Mouse (Mus musculus): ENCODE measurements around the gene Hdgfl2. TPM values are rescaled to one million over a fixed set of nuclear protein-coding genes. Genes with fewer than 3 reads are reported as not detected.

Gene Hdgfl2
- 10 to 100 TPM; 23.6 to 26.7 (median 26.0) TPM for total RNA-seq (2022)

GRCm38 (mm10) chr17:56078880-56079795 lies at the start of gene Hdgfl2:
Gene Hdgfl2, plus strand, starts transcription at chr17:56079634.
- DNase-seq (ENCODE audit: low spot score in 2 of 2) = peak; percentile 100

GRCm38 (mm10) chr17:56030238-56030870 lies 49.1 kb upstream of the Hdgfl2 start:
- DNase-seq (ENCODE audit: low spot score in 2 of 2) = no peak

GRCm38 (mm10) chr17:56030919-56031318 lies 48.5 kb upstream of the Hdgfl2 start:
- no peak for DNase-seq (ENCODE audit: low spot score in 2 of 2)

DNA sequence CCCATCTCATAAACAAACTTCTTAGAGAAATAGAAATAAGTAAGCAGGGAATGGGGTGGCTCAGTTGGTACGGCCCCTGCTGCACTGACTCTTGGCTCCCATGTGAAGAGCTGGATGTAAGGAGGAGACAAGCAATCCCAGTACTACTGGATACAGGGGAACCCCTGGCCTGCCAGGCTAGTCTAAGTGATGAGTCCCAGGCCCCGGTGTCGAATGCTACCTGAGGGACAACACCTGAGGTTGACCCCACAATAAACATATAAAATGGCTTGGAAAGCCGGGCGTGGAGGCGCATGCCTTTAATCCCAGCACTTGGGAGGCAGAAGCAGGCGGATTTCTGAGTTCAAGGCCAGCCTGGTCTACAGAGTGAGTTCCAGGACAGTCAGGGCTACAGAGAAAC lies 48.0 kb upstream of the Hdgfl2 start:
- DNase-seq (ENCODE audit: low spot score in 2 of 2) = no peak

- no peak for DNase-seq (ENCODE audit: low spot score in 2 of 2)
These were observed 47.2 kb upstream of the Hdgfl2 start for GRCm38 (mm10) chr17:56032127-56032733.

- DNase-seq (ENCODE audit: low spot score in 2 of 2) = no peak
These were observed 46.6 kb upstream of the Hdgfl2 start for GRCm38 (mm10) chr17:56032831-56033230.

DNA sequence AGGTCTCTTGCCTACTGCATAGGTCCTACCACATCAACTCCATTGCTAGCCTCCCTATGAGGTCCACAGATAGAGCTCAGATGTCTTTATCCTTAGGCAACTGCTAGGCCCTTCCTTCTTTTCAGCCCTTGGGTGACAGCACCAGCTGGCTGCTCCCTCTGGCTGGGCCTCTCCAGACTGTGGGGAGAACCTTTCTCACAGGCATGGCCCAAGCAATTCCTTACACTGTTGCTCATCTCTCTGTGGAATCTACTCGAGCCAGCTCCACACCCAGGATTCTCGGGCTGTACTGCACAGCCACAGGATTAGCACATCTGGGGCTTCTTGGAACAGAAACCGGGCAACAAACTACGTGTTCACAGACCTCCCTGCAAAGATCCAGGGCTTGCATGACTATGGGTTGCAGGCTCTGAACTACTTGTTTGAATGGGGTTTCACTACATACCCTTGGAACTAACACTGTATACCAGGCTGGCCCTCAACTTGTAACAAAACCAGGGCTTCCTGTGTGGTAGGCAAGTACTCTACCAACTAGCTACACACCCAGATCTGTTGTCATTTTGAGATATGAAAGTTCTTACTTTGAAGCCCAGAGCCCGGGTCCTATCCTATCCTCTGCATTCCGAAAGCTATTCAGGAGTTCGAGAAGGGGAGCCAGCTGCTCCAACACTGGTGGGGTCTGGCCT lies 45.3 kb upstream of the Hdgfl2 start:
- DNase-seq (ENCODE audit: low spot score in 2 of 2) = peak in 1 of 2 experiments; percentile 40

DNA sequence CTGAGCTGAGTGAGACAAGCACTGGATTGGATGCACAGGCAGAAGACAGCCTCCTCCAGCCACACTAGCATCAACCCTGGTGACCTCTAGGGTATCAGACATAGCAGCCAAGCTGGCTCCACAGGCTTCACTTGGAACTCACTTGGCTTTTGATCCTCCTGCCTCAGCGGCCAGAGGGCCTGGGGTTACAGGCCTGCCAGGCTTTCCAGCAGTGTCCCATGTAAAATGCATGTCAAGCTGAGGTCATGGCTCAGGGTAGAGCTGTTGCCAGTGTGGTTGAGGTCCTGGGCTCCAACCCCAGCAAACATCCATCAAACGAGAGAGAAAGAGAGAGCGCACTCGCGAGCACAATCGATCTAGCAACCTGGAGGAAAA lies 44.7 kb upstream of the Hdgfl2 start:
- DNase-seq (ENCODE audit: low spot score in 2 of 2) = no peak

GRCm38 (mm10) chr17:56035216-56035615 lies 44.2 kb upstream of the Hdgfl2 start:
- DNase-seq (ENCODE audit: low spot score in 2 of 2) = no peak

- peak; percentile 98 for DNase-seq (ENCODE audit: low spot score in 2 of 2)
These were observed 43.1 kb upstream of the Hdgfl2 start, which contains the start of gene Sh3gl1 for GRCm38 (mm10) chr17:56036176-56036900. Gene Sh3gl1, minus strand, starts transcription at chr17:56036635.

- DNase-seq (ENCODE audit: low spot score in 2 of 2) = no peak
These were observed 42.5 kb upstream of the Hdgfl2 start for GRCm38 (mm10) chr17:56036901-56037287.

GRCm38 (mm10) chr17:56038583-56039261 lies 40.7 kb upstream of the Hdgfl2 start:
- no peak for DNase-seq (ENCODE audit: low spot score in 2 of 2)

- no peak for DNase-seq (ENCODE audit: low spot score in 2 of 2)
These were observed 40.1 kb upstream of the Hdgfl2 start for GRCm38 (mm10) chr17:56039345-56039744.

DNA sequence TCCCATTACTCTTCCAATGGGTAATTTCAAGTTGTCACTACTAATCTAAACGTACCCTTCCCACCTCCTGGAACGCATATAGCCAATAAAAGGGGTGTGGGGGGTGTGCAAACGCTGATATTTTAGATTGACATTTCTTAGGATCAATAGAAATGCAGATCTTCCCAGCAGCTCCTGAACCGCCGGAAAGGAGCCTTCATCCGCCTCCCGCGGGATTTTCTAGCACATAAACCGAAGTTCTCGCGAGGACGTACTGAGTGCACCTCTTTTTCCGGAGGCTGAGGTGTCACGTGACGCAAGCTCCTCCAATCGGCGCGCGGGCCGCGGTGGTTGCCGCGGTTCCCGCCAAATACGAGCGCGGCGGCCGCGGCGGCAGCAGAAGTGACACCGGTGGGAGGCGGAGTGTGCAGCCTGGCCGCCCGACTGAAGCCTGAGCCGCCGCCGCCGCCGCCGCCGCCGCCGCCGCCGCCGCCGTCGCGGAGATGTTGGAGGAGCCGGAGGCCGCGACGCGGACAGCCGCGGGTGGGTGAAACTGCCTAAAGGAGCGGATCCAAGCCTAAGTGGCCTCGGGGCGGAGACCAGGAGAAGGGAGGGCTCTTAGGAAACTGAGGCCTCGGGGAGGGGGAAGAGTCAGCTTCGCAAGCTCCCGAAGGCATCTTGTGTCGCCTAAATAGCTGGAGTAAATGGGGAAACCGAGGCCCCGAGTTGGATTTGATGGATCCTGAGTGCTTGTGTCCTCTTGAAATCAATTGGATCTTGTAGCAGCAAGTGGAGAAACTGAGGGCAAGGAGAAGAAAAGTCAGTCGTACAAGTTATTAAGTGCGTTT lies 39.2 kb upstream of the Hdgfl2 start, which contains the start of gene Chaf1a:
Gene Chaf1a, plus strand, starts transcription at position 410 of the 827 bp plus-strand sequence.
- DNase-seq (ENCODE audit: low spot score in 2 of 2) = peak; percentile 91 to 95

- DNase-seq (ENCODE audit: low spot score in 2 of 2) = no peak
These were observed 38.6 kb upstream of the Hdgfl2 start for GRCm38 (mm10) chr17:56040857-56041163.

DNA sequence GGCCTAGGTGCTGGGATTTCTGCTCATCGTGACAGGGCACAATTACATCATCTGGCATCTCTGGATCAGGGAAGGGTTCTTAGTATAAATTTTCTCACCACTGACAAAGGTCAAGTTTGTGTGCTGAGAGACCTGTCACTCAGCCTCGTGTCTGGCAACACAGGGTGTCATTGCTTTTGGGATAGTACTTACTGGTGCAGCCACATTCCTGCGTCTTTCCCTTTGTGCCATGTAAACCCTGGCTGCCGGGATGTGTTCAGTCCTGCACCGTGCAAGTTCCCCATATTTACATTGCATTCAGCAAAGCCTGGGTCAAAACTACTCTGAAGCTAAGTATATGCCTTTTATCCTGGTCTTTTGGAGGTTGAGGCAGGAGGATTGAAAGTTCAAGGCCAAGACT lies 28.1 kb upstream of the Hdgfl2 start:
- DNase-seq (ENCODE audit: low spot score in 2 of 2) = no peak

GRCm38 (mm10) chr17:56054938-56055337 lies 24.5 kb upstream of the Hdgfl2 start:
- DNase-seq (ENCODE audit: low spot score in 2 of 2) = no peak

DNA sequence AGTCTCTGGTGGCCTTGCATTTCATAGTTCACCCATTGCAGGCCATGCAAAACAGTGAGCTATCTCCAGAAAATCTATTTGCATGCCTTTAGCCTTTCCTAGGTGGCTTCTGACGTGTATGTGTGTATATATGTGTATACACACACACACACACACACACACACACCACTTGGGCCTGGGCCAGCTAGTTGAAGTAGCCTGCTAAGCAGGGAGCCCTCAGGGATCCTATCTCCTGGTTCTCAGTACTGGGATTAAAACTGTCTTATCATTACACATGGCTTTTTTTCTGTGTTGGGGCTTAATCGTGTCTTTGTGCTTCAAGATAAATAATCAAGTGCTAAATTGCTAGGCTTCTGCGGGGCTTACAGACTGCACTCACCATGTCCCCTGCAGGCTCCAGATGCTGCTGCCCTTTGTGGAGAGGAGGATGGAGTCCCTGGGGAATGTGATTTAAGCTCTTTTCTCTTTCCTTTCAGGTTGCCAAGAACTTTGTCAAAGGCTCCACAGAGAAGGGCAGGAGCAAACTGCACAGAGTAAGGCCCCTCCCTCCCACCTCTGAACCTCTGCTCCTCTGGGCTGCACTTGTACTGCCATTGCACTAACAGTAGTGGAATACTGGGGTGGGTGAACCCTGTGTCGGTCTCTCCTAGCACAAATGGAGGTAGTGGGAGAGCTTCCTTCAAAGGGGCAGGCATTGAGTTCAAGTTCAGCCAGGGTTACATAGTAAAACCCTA lies 23.3 kb upstream of the Hdgfl2 start:
- DNase-seq (ENCODE audit: low spot score in 2 of 2) = no peak
